Mouse (Mus musculus): ENCODE data around the gene Cse1l.

Cse1l gene

DNA sequence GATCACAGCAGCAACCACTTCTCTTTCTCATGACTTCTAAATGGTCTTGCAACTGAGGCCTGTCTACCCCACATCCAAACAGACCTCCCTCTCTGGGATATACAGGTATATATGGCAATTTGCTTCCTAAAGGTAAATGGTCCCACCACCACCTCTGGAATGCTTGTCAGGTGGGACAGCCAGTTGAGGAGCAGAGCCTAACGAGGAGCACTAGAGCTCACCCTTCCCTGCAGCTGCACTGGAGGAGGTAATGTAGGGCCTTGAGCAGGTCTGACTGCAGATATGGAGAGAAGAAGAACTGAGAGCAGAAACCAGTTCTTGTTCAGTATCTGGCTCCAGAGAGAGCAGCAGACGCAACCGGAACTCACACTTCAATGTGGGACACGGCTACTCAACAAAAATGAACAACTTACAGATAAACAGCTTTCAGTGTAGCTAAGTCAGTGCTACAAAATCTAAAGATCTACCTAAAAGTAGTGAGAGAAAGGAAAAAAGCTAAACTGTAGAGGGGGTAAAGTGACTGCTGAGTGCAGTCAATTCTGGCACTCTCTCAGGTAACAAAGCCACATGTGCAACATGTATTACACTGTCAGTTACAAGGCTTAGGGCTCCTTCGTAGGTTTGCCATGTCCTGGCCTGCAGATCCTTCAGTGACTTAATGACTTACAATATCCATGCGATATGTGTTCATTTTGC lies 68.5 kb downstream of the Cse1l start:
- DNase-seq (ENCODE audit: low spot score in 2 of 2), result no peak

DNA sequence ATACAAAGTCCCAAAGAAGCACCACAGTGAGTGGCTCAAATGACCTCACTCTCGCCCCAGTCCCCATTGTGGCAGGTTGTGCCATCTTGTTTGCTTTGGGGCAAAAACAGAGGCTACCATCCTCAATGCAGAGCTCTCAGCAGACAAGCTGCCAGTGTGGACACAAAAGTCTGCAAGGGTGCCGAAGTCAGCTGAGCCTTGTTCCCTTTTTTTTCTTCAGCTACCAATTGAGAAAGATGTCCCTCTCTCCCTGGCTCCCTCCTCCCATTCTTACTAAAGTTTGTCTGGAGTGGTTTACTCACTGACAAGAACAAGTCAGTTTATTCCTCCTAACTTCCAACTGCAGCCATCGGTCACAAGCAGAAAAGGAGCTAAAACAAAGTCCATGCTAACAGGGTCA lies 70.5 kb downstream of the Cse1l start:
- DNase-seq (ENCODE audit: low spot score in 2 of 2), result no peak

DNA sequence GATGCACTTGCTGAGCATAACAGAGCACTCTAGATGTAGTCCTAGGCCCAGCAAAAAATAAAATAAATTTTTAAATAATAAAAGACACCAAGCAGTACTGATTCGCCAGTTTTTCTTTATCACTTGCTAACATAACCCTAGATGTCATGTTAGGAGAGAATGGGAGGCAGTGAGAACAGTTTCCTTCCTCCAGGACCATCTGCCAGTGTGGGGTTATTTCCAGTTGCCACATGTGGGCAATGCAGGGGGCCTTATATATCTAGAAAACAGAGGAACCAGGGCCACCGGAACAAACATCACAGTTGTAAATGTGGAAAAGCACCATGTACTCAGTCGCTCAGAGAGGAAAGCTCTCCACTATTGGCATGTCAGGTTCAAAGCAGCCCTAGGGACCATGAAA lies 71.7 kb downstream of the Cse1l start:
- DNase-seq (ENCODE audit: low spot score in 2 of 2), result no peak

DNA sequence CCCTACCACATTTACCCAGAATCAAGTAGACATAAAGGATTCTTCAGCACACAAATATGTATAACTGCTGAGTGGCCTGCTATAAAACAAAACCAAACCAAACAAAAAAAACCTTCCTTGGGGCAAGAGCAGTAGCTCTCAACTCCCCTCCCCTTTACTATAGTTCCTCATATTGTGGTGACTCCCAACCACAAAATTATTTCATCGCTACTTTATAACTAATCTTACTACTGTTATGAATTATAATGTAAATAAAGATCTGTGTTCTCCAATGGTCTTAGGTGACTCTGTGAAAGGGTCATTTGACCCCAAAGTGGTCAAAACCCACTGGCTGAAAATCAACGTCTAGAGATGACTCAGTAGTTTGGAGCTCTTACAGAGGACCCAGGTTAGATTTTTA lies 74.3 kb downstream of the Cse1l start:
- no peak for DNase-seq (ENCODE audit: low spot score in 2 of 2)

DNA sequence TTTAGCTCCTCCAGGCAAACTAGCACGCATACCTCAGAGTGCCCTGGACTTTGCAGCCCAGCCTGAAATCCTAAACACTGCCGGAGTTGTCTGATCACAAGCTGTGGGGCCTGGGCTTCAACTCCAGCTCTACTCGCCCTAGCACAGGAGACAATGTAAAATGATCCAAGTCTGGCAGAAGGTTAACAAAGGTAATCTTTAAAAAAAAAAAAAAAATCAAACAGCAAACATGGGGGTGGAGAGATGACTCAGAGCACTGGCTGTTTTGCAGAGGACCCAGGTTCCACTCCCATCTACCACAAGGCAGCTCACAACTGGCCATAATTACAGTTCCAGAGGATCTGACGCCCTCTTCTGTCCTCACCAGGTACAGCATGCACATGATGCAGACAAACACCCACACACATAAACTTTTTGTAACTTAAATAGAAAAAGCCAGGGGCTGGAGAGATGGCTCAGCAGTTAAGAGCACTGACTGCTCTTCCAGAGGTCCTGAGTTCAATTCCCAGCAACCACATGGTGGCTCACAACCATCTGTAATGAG lies 77.6 kb downstream of the Cse1l start:
- DNase-seq (ENCODE audit: low spot score in 2 of 2), result no peak

DNA sequence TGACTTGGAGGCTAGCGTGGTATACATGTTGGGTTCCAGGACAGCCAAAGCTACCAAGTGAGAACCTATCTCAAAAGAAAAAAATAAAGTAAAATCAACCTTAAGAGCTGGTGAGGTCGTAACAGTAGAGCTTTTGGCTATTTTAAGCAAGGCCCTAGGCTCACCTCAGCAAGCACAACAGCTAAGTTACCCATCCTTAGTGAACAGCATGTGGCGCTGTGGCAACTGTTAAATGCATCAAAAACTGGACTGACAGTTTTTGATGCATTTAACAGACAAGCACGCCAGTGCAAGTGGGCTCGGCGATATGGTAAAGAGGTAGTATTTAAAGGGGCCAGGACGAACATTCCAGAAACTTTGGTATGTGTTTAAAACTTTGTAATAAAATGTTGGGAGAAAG lies 85.0 kb downstream of the Cse1l start:
- DNase-seq (ENCODE audit: low spot score in 2 of 2), result no peak

DNA sequence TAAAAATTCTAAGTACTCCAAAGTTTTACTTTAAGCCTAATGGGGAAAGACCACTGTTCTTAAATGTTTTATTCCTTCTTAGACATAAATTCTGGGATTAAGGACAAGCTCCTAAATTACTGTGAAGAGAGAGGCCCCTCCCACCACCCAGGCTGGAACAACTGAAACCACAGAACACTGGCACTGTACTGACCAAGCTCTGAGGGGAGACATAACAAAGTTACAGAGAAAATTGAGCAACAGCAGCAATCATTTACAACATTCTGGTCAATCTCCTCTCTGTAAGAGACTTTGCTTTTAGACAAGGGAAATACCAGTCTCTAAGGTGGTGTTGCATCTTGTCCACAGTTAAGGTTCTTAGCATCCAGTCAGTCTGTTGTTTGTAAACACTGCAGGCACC lies 86.1 kb downstream of the Cse1l start:
- DNase-seq (ENCODE audit: low spot score in 2 of 2), result no peak

DNA sequence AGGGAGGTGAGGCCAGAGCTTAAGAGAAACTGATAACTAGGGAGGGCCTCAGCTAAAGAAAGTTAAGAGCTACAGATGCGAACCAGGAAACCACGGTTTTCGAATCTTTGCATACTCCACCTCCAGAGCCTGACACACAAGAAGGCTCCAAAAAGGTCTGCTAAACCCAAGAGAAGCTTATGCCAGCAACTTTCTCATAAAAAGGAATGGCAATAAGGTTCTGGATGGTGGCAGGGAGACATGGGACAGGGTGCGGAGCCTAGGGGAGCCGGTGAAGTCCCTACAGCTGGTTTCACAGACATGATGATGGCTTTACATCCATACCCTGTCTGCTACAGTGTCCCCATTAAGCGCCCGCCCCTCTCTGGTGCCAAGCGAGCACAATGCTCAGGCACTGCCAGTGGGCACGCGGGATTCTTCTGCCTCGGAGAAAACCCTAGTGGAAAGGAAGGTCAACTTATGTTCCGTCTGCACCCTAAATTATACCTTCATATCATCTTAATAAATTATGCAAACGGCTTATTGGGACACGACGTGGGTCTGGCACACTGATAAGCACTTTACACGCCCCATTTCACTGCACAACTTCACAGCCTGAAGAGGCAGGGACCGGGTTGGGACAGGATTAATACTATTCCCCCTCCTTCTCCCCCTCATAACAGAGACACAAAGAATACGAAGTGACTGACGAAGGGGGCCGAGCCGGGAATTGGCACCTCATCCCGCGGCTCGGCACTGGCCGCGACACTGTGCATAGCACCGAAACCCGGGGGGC lies 89.4 kb downstream of the Cse1l start:
- DNase-seq (ENCODE audit: low spot score in 2 of 2), result peak in 1 of 2 experiments; percentile 17
